Mouse (Mus musculus): ENCODE data around the gene Acer1.

The Acer1 gene

DNA sequence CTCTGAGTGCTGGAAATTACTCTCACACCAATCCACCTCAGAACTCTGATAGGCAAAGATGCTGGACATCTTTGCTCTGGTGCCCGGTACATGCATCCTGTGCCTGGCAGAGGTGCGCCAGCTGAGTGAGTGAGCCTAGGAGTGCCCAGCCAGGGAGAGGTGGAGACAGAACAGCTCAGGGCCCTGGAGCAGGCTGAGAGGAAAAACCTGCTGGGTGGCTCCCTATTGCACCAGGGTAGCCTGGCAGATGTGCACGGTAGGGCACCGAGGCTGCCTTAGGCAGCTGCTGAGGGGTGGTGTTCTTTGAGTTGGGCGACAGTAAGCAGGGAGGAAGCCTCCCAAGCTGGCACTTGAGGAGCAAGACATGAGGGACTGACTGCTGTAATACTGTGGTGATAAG lies at the start of gene Acer1:
Gene Acer1, minus strand, starts transcription at position 114 of the 400 bp plus-strand sequence.
- no peak for DNase-seq

DNA sequence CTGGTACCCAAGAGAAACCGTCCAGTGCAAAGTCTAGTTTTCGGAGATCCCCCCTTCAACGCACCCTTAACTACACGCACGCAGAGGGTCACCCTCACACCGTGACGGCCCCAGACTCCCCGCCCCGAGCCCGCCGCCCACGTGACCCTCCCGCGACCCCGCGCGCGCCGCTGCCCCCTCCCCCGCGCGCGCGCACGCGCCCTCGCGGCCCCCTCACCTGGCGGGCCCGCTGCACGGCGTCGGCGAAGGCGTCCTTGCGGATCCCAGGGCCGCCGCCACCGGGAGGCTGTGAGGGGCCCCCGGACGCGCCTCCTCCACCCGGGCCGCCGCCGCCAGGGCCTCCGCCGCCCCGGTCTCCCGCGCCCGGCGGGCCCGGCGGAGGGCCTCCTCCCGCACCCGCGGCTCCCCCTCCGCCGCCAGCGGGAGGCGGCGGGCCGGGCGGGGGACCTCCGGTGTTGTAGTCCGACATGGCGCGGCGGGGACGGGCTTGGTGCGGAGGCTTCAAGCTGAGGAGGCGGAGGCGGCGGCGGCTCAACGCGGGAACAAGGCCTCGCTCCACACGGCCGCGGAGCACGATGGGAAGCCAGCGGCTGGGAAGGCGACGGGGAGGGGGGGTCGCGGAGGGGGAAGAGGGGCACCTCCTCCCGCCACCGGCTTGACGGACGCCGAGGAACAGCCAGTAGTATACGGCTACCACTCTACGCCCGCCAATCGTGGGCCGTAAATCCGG lies 49.2 kb upstream of the Acer1 start, which contains the start of gene Khsrp:
Gene Khsrp, minus strand, starts transcription at position 592 of the 730 bp plus-strand sequence.
- peak; percentile 29 for DNase-seq

DNA sequence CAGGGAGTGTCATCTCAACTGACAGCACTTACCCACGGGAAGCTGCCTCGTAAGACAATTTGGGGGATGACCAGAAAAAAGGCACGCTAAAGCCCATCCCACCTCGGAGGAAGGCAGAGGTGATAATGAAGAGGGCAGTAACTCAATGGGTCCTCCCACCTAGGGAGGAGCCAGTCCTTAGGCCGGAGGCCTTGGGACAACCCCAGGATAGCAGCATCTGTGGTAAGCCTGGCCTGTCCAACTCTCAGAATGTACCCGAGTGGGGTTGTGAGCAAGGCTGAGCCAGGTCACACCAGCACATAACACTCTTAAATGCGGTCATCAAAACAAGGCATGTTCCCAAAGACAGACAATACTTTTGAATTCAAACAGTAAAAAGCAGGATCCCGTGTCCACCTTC lies 47.8 kb upstream of the Acer1 start:
- DNase-seq = no peak

DNA sequence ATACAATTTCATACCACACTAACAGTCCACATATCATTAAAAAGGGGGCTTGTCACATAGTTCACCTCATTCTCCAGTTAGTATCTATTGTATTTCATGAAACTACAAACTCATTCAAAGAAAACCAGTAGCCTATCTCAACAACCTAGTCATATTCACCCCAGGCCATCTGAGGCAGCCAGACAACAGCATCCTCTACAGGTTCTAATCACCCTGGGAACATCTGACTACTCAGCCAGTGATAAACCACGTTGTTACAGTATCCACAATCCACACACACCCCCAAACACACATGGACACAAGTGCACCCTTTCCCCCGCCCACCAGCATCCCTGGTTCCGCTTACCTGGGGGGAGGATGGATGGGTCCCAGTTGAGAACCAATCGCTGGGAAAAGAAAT lies 45.5 kb upstream of the Acer1 start:
- no peak for DNase-seq

DNA sequence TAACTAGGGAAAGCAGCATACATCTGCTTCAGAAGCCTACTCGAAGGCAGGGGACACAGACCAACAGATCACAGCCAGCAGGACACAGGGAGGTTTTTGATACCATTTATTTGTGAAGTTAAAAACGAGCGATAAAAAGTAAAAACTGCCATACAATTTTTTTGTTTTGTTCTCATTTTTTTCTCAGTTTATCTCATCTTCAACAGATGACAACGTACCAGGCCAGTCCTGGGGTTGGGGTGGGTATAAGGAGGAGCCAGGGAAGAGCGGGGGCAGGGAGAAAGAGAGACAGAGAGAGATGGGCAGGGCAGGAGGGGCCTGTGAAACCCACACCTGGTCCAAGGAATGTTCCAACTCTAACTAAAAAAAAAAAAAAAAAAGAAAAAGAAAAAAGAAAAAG lies 39.0 kb upstream of the Acer1 start:
- DNase-seq = no peak

DNA sequence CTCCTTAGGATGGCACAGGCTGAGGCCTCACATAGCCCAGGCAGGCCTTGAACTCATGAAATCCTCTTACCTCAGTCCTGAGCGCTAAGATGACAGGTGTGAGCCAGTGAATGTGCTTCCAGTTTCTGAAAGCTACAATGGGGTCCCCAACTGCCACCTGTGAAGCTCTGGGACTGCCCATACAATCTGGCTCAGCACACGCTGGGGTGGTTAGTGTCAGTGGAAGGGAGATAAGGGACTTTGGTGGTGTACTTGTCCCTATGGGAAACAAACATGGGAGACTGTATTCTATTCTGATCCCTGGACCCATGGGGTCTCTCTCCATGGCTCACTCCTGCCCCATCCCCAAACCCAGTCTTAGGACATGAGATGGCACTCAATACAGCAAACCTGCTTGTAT lies 37.8 kb upstream of the Acer1 start:
- no peak for DNase-seq

DNA sequence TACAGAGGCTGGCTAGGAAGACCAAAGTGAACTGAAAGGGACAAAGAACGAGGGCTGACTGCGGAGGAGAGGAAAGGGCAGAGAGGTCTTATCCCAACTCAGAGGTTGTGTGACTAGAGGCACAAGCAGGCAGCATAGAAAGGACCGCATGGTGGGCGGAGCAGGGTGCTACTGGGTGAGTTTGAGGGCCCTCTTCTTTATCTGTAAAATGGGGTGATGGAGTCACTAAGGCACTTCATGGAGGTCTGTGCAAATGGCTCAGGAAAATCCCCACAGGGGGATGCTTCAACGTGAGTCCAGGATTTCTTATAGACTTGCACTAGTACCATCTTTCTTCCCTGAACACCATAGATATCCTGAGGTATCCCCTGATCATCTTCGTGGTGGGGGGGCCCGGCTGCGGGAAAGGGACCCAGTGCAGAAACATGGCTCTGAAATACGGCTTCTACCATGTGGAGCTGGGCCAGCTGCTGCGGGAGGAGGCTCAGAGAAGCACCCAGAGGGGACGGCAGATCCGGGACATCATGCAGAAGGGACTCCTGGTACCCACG lies 30.4 kb upstream of the Acer1 start:
- no peak for DNase-seq

DNA sequence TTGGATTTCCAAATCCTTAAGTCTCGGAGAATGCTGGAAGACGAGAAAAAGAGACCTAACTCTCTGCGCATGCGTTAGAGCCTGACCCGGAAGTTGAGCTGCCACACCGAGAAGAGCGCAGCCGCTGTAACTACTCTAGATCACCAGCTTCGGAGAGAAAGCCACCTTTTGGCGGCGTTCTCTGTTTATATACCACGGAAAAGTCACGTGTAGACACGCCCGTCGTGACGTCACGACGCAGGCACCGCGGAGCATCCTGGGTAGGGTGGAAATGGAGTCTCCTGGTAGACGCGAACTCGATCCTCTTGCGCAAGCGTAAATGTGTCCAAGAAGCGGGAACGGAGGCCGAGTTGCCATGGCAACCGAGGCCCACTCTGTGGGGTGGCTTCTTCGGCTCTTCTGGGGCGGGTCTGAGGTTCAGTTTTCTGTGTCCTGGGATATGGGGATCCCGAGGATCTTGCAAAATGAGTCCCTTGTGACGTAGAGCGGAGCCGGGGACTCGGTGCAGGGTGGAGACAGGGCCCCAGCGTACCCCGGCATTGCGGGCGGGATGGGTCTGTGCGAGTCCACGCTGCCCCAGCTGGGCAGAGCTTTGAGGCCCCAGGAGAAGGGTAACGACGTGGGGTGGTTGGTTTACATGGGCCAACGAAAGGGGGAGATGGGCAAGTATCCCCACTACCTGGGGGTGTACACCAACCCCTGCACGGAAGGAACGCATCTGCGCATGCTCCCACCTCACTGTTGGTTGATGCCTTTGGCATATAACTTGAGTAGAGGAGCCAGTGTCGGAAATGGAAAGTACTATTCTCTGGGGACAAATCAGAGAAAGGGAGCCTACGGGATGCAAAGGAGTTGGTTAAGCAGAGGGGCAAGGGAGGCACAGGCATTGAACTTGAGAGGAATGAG lies 29.6 kb upstream of the Acer1 start, which contains the start of the genes Gtf2f1 and Gm17949:
Gene Gtf2f1, minus strand, starts transcription at position 53 of the 906 bp plus-strand sequence.
Gene Gm17949, plus strand, starts transcription at position 234 of the 906 bp plus-strand sequence.
- DNase-seq = peak; percentile 96

DNA sequence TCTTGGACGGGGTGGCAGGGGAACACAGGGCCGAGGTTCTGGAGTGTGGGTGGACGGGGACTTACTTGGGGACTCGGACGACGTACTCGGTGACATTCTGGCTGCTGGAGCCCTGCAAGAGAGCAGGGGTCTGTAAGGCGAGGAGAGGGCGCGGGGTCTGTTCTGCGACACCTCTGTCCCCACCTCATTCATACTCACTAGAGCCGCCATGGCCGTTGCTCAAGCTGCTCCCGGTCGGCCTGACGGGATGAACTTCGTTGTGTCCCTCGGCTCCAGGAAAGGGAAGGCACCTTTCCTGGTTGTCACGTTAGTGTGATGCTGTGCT lies 28.9 kb upstream of the Acer1 start:
- DNase-seq = no peak

DNA sequence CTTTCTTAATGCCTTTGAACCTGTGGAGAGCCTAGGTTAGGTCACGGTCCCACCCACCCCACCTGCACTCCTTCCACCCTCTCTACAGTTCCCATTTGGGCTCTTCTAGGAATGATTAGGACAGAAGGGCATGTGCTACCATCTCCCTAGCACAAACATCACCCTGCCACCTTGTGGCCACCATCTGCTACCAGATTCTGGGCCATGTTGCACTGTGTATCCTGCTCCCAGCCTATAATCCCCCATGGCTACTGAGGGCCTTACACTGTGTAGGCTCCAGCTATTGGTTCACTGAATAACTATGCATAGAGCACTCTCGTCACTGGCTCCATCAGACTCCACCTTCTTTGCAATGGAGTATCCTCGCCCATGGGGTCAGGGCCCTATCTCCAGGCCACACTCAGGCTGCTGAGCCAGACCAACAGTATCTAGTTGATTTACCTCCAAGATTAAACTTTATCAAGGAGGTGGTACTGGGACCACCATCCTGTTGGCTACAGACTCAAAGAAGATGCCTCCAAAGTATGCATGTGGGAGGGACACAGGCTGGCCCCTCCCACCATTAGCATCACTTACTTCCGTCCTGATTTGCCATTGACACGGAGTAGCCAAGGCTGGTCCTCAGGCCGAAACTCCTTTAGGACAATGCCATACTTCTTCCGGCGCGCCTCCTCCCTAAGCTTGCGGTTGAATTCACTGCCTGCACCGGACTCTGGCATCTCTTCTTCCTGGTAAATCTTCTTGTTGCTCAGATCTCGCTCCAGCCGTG lies 25.4 kb upstream of the Acer1 start:
- DNase-seq = no peak

DNA sequence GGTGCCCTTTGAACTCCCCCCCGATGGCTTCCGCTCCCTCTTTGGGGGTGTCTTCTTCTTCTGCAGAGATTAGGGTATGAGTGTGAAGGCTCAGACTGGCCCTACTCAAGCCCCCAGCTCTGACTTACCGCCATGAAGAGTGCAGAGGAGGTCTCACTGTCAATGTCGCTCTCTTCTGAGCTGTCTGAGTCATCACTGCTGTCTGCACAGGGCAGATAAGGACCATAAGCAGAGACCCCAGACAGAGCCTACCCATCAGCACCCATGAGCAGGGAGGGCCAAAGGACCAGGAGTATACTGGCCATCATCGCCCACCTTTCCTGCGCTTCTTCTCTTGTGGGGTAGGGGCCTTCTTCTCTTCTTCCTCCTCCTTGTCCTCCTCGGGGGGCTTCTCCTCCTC lies 22.1 kb upstream of the Acer1 start:
- no peak for DNase-seq

DNA sequence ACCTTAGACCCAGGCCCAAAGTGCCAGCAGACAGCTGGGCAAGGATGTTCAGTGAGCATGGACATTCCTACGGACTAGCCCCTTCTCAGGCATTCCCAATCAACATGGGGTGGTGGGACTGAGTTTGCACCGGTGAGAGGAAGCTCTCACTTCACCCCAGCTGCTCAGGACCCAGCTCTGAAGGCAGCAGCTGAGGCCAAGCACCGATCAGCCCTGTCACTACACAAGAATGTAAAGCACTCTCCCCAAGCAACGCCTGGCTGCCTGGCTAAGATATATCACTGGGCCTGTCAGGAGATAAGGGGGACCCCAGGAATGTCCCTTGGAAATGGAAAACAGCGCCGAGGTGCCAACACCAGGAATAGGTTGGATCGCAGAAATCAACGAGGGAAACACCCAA lies 19.3 kb upstream of the Acer1 start:
- no peak for DNase-seq

DNA sequence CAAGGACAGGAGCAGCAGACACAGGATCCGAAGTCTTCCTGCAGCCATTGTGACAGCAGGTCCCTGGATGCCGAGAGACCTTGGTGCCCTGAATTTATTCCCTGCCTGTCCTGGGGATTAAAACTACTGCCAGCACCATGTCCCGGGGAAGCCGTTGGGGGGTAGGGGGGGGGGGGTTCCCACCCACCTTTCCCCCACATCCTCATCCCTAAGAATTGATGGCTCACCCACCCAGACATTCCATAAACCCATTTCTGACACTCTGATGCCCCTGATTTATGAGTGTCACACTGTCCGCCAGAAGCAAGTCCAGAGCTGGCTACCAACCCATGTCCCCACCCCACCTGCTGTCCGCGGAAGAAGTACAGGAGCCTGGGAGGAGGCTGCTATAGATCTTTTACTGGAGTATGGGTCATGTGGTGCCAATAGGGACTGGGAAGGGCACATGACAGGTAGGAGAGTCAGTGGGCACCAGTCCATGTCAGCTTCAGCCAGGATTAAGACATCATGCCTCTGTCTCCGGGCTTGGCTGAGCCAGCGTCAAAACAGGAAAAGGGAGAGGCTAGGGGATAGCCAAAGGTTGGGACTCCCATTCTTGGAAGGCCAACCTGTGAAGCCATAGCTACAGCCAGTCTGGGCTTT lies 18.2 kb upstream of the Acer1 start, which contains the start of gene Pspn:
Gene Pspn, minus strand, starts transcription at position 51 of the 642 bp plus-strand sequence.
- DNase-seq = no peak

DNA sequence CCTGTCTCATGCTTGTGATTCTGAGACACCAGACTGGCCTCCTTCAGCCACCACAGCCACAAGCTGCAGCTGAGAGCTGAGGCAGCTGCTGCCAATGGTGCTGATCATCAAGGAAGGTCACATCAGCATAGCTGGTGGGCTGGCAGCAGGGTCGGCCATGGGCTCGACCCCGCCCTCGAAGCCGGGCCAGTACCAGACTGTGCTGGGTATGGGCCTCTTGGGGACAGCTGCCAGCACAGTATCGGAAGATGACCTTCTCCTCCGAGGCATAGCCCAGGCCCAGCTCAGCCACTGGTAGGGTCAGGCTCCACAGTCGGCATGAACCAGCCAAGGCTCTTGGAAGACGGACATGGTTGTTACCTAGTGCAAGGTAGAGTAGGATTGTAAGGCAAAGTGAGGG lies 17.5 kb upstream of the Acer1 start:
- DNase-seq = no peak

DNA sequence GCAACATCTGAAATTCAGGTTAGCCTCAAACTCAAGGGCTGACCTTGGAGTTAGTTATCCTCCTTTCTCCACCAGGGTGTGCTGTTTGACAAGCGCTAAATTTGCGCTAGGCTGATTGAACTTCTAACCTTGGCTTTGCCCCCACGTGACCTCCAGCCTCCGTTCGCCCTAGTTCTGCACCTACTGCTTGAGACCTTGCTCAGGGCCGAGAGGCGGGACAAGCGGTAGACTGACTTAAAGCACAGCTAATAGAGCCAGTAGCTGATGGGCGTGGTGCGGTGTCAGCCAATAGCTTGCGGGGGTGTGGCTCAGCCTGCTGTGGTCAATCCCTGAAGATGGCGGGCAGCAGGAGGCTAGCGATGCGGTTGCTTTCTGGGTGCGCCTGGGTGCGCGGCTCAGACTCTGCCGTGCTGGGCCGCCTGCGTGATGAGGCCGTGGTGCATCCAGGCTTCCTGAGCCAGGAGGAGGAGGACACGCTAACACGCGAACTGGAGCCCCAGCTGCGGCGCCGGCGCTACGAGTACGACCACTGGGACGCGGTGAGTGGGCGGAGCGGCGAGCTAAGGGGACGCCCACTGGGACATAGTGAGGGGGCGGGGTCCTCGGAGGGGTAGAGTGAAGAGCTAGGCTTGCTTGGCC lies 15.2 kb upstream of the Acer1 start, which contains the start of gene Alkbh7:
Gene Alkbh7, plus strand, starts transcription at position 311 of the 639 bp plus-strand sequence.
- DNase-seq = peak; percentile 96

DNA sequence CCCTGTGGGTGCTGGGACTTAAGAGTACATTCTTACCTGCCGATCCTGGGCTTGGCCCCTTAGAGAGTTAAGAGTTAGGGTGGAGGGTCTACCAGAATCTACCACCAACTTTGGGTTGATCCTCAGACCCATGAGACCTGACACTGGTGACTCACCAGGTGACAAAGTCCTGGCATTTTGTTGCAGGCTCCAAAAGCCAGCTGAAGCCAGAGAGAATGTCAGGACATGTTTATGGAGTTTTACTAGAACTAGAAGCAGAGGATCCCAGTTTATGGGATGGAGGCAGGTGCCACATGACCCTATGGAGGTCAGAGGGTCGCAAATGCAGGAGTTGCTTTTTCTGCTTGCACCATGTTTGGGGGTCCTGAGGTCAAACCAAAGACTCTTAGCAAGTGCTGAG lies 14.6 kb upstream of the Acer1 start:
- DNase-seq = no peak

DNA sequence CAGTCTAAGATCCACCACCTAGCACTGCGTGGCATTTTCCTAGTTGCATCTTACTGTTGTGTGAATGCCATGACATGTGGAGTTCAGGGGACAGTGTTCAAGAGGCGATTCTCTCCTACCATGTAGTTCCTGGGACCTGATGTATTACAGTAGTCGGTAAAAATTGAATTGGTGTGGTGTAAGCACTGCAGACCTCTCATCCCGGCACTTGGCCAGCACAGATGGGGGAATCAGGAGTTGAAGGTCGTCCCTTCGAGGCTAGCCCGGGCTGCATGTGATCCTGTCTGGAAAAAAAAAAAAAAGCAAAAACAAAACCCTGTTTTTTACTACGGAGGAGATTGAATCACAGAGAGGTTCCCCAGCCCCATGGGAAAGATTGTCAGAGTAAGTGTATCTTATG lies 13.1 kb upstream of the Acer1 start:
- DNase-seq = no peak

DNA sequence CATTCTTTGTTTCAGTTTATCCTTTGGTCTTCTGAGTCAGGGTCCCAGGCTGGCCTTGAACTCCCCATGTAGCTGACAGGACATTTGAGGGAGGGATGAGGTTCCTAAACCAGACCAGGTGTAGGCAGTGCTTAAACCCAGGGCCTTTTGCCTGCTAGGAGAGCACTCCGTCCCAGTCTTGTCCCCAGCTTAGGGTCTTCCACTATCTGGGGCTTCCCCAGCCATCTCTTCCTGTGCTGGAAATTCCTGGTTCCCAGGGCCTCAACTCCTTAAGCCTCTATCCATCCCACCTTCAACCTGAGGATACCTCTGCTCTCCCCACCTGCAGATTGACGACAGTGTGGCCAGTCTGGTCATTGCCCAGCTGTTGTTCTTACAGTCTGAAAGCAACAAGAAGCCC lies 9.0 kb upstream of the Acer1 start:
- DNase-seq = no peak

DNA sequence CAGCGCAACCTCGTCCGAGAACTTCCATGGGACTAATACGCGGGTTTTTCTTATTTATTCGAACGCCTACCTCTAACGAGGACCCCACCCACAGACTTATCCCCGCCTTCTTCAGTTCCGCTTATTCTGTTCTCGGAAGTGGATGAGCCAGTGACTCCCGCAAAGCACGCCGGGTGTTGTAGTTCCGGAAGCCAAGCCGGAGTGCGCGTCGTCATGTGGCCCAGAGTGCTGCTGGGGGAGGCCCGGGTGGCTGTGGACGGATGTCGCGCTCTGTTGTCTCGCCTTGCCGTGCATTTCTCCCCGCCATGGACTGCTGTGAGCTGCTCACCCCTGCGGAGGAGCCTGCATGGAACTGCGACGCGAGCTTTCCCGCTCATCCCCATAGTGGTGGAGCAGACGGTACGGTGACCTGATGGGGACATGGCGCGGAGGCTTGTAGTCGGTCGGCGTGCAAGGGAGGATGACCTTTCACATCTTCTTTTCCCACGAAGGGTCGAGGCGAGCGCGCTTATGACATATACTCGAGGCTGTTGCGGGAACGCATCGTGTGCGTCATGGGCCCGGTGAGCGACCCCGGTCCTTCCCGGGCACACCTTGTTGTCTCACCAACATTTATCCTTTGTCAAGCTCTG lies 8.3 kb upstream of the Acer1 start, which contains the start of gene Clpp:
Gene Clpp, plus strand, starts transcription at position 191 of the 632 bp plus-strand sequence.
- DNase-seq = peak; percentile 98

DNA sequence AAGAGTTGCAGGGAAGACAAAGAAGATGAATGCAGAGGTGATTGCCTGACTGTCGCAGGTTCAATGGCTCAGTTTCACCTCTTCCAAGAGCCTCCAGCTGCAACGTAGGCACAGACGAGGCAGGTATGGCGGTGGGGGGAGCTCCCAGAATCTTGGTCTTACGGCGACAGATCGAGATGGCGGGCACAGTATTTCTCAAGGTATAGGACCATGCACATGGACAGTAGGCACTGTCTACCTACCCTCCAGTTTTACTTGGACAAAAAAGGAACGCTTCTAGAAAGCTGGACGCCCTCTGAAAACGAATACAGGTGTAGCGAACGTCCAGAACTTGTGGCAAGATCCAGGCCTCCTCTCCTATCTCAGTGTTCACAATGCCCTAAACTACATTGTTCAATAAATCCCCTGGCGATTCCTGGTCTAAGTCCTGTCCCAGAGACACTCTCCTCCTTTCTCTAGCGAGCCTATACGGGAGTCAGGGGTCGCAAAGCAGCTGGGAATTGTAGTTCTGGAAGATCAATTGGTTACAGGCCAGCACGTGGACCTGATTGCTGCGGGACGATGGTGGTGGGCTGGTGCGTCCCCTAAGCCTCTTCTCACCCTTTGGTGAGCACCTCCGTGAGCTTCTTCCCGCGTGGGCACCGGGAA lies 7.7 kb upstream of the Acer1 start:
- DNase-seq = peak; percentile 88
